Mouse (Mus musculus) layer of hippocampus, adult 11-12 months (tissue): ENCODE data around the gene Klf15.
A peak's percentile ranks its signal among the peaks of the same experiment; 100 is the strongest.

ENCODE experiments used
- DNase-seq: peaks from one replicate; pipeline ENCODE4 v3.0.0; 2022; ENCODE audit warnings: low spot score

The Klf15 gene

DNA sequence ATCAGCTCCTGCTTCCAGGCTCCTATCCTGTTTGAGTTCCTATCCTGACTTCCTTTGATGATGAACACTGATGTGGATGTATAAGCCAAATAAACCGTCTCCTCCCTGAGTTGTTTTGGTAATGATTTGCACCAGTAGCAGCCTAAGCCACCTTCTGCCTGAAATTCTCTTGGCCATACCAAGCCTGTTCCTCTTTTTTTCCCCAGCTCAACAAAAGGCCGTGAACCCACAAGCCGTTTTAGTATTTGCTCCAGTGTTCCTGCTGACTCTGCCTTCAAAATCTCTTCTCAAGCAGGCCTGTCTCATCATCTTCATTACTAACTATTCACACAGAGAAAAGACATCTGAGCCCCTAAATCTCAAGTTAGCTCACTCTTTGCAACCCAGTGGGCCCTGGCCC lies 31.8 kb downstream of the Klf15 start:
- DNase-seq = no peak

DNA sequence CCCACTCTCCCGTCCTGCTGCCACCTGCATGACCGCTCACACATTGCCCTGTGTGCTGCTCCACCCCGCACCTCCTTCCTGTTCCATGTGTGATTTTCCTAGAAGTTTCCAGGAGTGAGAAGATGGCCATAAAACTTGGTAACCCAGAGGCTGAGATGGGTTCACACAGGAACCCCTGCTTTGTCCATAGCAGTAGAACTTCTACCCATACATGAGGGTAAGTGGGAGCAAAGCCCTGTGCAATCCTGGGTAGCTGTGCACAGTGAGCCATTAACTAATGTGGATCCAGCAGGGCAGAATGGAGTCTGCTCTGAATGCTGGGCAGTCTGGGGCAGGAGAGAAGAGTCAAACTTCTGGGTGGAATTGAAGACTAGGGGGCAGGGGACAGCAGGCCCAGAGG lies 32.2 kb downstream of the Klf15 start:
- DNase-seq = no peak

DNA sequence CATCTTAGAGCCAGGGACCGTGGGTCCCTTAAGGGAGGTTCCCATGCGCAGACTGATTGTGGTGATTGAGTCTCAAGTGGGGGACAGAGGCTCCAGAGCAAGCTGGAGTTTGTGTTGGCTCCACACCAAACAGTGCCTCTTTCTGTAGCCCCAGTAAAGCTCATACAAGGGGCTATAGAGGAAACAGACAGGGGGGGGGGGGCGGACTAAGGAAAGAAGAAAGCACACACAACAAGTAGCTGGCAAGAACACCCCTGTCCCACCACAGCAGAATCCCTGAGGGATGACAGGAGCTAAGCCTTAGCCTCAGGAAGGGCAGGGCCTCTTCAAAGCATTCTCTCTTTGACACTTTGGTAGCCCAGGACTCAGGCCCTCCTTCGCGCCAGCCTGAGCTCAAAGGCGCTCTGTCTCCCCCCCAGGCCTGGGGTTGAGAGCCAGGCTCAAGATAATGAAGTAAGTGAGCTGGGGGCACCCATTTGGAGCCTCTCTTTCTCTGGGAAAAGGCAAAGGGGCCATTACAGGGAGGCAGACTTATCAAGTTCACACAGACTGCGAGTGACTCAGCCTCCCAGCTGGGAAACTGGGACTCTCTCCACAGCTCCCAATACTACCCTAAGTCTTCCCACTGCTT lies 33.0 kb downstream of the Klf15 start:
- no peak for DNase-seq

DNA sequence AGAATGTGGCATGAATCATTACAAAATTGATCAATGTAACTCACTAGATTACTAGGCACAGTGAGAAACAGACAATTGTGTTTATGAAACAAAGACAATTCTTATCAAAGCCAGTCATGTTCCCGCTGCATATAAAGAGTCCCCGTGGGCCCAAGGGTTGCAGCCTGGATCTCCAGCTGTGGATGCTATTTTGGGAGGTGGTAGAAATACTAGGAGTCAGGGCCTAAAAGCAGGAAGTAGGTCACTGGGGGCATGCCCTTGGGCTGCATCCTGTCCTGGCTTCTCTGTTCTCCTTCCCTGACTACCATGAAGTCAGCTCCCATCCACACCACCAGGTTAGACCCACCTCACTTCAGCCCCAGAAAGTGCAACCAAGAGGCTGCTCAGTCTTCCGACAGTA lies 33.8 kb downstream of the Klf15 start:
- no peak for DNase-seq

DNA sequence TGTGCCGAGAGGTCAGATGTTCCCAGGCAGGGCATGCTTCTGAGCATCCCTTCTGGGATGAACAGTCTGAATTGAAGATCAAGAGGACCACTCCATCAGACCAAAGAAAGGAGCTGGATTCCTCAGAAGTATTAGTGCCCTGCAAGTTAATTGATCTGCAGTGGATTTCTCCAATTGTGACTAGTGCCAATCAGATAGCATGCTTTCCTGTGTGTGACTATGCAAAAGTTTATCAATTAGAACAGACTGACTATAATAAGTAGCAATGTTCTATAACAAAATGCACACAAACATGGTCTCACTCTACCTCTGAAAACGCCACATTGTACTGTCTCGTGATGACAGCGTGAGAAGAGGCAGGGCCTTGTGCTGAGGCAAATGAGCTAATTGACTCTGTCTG lies 37.1 kb downstream of the Klf15 start:
- DNase-seq = no peak

DNA sequence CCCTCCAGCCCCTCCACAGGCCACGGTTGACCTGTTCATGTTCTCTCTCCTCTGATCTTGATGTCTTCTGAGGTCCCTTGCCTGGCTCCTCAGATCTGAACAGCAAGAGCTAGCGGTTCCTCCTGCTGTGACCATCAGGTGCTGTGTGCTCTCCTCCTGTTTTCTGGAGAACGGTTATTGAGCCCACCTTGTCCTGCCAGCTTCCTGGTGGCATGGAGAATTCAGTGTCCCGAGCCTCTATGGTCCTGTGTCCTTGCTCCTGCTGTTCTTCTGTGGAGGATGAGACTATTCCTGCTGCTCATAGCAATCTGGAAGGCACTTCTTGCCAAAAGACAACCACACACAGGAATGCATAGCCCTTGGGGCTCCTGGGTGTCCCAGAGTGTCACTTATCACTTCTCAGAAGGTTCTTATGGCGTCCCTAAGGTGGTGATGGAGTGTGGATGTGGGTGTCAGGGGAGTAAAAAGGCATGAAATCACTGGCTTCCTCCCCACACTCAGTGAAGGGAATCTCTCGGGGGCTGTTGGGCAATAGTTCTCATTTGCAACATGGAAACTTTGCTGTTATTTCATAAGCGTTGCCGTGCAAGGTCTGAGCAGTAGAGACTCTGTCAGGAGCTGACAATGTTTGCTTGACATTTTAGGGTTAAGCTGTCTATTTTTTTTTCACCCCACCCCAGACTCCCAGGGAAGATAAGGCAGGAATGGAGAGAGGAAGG lies 39.0 kb downstream of the Klf15 start:
- no peak for DNase-seq

DNA sequence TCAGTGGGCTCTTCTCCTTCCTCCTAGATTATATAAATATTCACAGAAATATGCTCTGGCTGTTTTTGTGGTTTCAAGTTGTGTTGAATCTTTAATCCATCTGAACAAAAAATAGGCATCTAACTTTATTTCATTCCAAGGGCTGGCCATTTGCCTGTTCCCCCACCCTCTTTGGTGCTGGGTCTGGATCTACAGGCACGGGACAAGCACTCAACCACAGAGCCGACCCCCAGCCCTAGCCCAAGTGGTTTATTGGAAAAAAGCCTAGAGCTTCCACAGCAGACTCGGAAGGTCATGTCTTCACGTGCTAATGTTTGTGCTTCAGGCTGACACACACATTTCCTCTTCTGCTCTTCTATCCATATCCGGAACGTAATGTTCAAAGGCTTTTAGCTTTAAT lies 43.5 kb downstream of the Klf15 start:
- no peak for DNase-seq

DNA sequence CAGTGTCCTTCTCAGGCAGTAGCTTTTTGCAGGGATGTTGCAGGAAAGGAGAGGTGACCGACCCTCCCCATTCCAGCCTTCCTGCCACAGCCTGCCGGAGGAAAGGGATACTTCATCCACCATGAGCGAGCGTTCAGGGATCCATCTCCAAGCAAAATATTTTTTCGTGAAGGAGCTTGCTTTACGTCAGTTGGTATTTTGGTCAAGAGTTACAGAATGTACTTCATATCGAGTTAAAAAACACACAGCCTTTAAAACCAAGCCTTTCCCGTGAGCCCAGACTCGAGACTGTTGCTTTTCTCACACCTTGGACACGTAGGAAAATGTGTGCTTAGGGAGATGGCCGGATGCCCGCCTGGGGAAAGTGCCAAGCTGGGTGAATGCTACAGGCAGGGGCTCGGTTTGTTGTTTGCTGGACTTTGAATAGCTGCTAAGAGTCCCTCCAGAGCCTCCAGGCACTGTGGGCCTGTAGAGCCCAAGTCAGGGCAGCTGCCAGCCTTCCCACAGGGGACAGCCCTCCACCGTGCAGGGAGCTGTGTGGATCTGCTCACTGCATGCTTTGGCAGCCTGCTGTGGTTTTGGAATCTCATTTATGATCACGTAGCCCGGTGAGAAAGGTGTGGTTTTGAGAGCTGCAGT lies 44.4 kb downstream of the Klf15 start:
- DNase-seq = peak; percentile 80

DNA sequence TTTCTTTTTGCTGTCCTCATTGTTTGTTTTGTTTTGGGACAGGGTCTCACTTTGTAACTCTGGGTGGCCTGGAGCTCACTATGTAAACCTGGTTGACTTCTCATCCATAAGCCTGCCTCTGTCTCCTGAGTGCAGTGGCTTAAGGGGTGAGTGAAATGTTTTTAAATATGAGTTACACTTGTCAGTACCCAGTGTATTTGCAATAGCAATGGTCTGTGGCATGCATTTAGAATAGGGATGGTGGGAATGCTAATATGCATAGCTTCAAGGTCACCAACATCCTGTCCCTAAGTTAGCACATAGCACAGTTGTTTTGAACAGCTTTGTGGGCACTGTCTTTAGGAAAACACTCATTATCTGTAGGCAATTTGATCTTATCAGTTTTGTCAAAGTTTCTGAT lies 45.1 kb downstream of the Klf15 start:
- DNase-seq = no peak

DNA sequence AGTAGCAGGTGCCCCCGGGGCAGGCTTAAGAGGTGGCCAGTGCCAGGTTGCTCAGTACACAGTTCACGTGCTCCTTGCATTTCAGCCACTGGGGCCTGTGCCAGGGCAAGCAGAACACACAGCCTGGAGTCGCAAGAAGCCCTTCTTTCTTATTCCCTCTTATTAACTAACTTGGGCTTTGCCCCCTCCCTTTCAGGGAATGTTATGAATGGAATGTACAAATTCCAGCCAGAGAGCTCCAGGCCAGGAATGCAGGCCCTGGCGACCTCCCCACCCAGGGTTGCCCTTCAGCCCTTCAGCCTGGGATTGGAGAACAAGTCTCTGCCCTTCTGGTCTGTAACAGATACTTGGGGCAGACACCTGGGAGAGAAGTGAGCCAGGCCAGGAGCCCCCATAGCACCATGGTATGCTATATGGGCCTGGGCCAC lies 45.8 kb downstream of the Klf15 start:
- peak; percentile 49 for DNase-seq

DNA sequence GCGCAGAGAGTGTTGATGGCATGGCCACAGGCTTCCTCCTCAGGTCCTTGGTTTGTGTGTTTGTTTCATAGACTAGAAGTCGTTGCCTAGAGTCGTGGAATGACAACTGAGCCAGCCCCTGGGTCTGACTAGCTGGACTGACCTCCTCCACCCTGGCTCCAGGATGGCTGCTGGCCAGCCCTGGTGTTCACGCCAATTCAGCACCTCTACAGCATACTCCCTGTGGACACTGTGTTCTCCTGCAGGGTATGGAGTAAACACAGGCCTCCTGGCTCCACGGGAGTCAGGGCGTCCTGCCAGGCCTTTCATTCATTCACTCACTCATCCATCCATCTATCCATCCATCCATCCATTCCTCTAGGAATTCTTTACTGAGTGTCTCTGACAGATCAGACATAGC lies 46.7 kb downstream of the Klf15 start:
- DNase-seq = peak; percentile 21

DNA sequence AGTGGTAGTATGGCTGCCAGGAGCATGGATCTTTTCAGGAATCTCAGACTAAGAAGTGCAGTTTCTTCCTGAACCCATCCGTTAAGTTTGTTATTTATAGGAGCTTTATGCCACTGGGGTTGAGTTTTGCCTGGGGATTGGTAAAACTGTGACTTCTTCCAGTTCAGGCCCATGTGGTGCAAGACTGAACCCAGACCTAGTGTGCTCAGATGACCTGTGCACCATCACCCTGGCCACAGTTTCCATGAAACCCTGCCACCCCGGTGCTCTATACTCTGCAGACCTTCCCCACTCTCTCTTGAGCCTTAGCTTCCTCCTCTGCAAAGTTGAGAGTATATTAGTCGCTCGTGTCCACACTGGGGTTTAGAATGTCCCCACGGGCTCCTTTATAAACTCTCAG lies 50.0 kb downstream of the Klf15 start:
- DNase-seq = no peak

DNA sequence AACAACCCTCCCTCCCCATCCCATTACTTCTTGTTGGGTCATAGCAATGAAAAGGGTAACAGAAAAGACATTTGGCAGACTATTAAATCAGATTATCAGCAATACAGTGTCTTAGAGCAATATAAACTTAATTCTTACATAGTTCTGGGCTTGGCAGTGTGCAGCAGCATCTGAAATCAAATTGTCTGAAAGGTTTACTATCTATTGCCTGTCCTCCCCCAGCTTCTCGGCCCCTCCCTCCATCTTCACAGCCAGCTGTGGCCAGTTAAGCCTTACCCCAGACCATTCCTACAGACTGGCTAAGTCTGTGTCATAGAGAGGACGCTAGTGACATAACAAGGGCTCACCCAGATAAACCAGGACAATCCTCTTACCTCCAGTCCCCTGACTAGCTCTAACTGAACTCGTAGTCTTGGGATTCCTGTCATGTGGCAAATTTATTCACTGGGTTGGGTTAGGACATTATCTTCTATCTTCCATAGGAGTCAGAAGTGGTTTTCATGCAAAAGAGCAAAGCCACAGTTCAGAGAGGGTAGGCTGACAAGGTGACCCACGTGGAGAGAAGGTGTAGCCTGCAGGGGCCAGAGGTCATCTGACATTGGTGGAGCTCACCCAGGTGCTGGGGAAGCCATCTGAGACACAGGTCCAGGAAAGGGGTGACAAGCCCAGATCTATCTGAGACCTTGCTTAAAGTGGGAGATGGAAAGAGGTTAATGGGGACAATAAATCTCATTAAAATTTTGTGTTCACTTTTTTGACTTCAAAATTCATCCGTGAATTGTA lies 50.9 kb downstream of the Klf15 start:
- no peak for DNase-seq

DNA sequence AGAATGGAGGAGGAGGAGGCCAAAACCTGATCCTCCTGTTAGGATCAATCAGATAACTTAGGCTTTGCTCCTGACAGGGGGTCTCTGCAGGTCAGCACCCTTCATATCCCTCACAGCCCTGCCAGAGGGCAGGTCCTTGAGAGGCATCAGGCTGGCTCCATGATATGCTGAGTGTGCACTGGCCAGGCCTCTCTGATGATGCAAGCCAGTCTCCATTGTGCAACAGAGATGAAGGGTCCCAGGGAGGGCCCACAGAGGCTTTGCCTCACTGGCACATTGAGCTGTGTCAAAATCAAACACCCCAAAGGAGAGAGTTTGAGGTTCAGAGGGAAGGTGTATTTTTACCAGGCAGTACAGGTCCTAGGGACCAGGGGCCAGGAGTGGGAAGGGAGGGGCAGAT lies 52.0 kb downstream of the Klf15 start:
- no peak for DNase-seq

DNA sequence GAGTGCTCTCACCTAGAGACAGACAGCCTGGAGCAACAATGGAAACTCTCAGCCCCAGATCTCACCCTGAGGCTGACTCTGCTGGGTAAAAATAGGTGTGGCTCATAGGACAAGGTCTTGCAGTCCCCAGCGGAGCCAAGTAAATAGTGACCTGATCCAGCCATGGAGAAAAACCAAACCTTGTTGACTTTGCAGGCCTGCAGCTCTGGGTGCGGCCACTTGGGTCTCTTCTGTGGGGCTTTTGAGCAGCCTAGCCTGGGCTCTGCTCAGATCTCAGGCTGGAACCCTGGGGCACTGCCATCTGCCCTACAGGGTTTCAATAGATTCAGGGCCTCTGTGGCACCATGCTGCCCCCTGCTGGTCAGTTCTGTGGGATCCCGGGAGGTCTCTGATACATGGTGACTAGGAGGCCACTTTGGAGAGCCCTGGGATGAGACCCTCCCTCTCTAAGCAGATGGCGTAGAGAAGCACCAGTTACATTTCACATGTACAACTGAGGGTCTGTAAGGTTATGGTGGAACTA lies 52.6 kb downstream of the Klf15 start:
- peak; percentile 92 for DNase-seq

DNA sequence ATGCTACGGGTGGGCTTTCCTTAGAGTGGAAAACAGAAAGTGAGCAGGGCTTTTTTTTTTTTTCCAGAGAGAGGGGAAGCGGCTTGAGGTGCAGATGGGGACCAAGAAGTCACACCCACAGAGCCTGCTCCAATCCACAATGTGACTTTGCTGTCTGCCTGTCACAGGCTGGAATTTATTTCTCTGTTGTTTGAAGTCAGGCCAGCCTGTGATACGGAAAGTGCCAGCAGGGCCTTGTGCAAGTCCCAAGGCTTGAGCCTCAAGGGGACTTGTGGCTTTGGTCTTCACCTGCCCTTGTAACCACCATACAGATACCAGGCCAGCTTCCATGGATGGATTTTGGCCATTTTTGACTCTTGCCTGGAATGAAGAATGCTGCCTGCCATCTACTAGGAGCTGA lies 56.5 kb downstream of the Klf15 start:
- no peak for DNase-seq

DNA sequence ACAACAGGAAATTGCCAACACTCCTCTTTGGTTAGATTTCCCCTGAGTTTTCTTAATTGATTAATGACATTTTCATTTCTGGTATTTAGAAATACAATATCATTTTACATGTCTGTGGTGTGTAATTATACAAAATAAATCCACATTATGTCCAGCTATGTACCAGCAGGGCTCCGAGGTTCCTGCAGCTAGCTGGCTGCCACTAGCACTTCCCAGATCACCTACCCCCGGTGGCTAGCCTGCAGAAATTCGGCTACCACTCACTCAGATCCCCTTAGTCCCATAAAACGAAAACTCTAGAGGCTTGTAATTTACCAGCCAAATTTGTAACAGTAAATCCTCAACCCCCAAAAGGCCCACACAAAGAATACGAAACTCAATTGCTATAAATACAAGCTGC lies 57.0 kb downstream of the Klf15 start:
- DNase-seq = no peak
